Mouse (Mus musculus) kidney, adult 2 months (tissue): ENCODE measurements around the gene Actr1a.

Experiments
- CTCF ChIP-seq: fragments of 200-500 bp; conservative IDR thresholded peaks from 2 replicates; pipeline ENCODE4 v1.5.1; 2011; ENCODE audit warnings: low read depth, mild to moderate bottlenecking, control low read depth, low read length, moderate library complexity, mixed read lengths; ENCODE audit not compliant: insufficient read depth, insufficient read length
- POLR2A ChIP-seq: fragments of 200-500 bp; IDR thresholded peaks from one replicate; pipeline ENCODE4 v1.6.1; 2011; ENCODE audit warnings: low read depth, low read length, control low read depth

DNA sequence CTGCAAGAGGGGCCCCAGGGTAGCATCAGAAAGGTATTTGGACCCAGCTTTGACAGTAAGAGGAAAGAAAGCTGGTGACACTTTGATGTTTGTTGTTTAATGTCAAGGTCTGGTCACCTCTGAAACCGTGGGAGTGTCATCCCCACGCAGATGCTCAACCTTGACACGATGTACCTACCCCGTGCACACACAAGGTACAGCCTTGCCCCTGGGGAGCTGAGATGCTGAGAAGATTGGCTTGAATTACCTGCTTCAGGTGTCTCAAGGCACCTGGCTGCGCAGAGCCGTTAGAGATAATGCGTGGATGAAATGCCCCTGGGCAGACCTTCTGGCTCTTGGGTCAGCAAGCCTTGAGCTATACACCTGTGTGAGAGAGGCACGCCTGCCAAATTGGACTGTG lies 18.9 kb upstream of the Actr1a start:
- TF ChIP-seq CTCF (no peak), POLR2A (no peak)
